Mouse (Mus musculus): ENCODE data around the gene Tdrd5. TPM values are rescaled to one million over a fixed set of nuclear protein-coding genes. Genes with fewer than 3 reads are reported as not detected.
"Not testable (repeated sequence)": the region's sequence is repeated elsewhere in the genome, so short reads cannot be mapped to it uniquely, and the experiment has no call there.

Gene Tdrd5
- total RNA-seq (2021) = under 1 TPM in 1 of 2 experiments, not detected in 1; 0.17 TPM
- long read RNA-seq, experiment 1 = 0 reads
- long read RNA-seq, experiment 2 = 0 reads

DNA sequence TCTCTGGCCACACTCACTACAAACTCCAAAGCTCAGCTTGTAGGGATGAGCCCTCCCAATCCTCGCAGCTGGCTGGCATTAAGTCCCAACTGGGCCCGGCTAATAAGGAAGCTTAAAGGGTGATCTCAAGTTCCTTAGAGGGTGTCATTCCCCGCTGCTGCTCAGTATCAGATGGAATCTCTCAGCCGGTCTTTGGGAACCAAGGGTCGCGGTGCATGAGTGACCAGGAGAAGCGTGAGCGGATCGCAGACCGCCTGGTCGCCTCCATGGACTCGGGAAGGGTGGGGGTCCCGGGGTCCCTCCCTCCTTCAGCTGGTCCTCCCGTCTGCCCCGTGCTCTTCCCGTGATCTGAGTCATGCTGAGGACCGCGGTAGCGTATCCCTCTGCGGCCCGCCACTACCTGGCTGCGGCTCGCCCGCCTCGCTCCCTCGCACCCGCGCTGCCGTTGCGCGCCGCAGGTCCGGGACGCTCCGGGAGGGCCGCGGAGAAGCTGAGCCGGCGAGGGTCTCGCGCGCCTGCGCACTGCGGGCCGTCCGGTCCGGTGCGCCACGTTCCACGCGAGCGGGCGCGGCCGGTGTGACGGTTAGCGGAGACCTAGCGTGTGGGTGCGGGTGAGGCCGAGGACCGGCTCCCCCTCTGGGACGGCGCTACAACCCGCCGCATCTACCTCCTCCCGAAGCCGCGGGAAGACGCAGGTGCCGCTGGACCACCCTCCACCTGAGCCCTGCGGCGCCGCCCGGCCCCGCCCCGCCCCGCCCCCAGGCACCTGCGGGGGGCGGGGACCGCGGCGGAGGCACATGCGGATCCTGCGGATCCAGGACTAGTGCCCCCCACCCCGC, at the start of gene Tdrd5:
Gene Tdrd5 (minus strand): TSS at position 754 of the 839 bp plus-strand sequence.
- peak in 1 of 2 experiments; percentile 11 for DNase-seq (ENCODE audit: low spot score in 2 of 2)

DNA sequence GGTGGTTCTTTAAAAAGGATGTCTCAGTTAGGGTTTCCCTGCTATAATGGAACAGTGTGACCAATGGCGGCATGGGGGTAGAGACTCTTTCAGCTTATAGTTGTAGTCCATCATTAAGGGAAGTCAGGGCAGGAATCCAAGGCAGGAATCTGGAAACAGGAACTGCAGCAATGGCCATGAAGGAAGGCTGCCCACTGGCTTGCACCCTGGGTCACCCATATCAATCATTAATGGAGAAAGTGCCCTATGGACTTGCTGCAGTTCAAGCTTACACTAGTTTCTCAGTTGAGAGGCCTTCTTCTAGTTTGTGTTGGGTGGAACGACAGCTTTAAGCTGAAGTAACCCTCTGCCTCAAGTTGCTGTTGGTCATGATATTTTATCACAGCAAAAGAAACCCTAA, 49.0 kb upstream of the Tdrd5 start:
- no peak for DNase-seq (ENCODE audit: low spot score in 2 of 2)

DNA sequence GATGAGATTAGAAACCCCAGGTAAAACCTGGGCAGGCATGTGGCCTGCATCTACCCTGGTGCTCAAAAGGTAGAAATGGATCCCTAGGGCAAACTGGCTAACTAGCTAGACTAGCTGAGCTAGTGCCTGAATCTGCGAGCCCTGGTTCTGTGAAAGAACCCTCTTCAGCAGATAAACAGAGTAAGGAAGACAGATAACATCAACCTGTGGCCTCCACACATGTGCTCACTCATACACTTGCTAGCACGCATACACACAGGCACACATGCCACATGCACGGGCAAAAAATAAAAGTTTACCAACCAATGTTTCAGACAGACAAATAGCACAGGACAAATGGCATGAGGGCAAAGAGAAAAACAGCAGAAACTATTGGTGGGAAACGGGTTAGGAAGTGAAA, 47.0 kb upstream of the Tdrd5 start:
- no peak for DNase-seq (ENCODE audit: low spot score in 2 of 2)

DNA sequence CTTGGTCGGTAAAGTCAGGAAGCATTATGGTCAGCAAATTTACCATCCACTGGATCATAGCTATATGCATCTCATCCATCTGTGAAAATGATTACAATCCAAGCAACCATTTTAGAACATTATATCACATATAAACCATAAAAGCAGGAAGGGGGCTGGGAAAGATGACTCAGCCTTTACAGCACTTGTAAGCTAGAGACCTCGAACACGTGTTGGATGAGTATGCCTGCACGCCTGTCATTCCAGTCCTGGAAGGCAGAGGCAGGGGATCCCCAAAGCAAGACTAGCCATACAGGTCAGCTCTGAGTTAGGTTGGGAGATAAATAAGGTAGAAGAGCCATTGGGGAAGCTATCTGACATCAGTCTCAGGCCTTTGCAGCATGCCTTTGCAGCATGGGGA, 45.6 kb upstream of the Tdrd5 start:
- DNase-seq (ENCODE audit: low spot score in 2 of 2) = no peak

DNA sequence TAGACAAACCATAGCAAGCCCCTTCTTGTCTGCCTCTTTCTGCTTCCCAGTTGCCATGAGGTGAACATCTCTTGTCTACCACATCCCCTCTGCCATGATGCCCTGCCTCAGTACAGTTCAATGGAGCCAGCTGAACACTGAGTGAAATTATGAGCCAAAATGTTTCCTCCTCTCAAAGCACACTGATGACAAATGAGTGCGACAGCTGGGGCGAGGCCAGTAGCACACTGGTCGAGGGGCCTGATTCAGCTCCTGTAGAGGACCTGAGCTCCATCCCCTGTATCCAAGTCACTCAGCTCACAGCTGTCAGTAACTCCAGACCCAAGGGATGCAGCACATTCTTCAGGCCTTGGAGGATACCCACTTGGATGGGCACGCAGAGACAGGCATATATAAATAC, 42.2 kb upstream of the Tdrd5 start:
- no peak for DNase-seq (ENCODE audit: low spot score in 2 of 2)

DNA sequence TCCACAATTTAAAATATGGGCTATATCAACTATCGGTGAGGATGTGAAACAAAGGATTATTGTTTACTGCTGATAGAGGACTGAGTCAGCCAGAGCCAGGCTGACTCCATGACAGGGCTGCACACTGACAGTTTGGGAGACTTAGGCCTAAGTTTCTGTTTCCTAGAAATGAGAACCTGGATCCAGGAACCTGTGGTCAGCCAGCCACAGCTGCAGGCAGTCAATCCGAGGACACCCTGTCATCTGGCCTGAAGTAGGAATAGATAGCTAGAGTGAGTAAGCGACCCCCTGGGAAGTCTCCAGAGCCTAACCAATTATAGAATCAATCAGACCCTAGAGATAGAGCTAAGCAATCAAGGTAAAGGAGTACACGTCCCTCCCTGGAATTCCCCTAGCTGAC, 41.0 kb upstream of the Tdrd5 start:
- DNase-seq (ENCODE audit: low spot score in 2 of 2) = no peak

DNA sequence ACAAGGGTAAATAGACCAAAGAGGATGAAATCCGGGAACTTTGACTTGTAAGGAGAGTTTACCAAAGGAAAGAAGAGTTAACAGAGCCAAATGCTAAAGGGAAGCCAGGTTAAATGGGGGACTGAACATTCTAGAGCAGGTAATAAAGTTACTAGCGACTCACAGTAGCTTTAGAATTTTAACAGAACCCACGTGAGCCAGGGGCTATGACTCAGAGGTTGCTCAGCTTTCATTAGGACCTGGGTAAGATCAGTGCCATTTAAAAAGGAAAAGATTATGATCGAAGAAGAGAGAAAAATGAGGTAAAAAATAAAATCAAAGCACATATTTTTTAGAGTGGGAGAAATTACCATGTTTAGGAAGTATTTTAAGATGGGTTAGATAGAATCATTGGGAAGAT, 37.4 kb upstream of the Tdrd5 start:
- no peak for DNase-seq (ENCODE audit: low spot score in 2 of 2)

DNA sequence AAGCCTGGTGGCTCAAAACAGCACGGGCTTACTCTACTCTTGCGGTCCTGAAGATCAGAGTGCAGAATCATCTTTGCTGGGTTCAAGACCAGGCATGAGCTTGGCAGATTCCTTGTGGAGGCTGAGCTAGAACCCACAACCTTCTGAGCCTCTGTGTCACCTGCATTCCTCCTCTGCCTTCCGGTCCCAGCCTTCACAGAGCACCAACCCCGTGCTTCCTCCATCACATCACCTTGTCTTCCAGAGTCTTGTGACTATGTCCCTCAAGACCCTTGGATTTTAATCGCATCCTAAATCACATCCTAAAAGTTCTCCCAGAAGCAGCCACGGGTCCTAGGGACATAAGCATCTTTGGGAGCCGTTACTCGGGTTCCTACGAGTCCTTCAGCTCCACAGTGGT, 19.7 kb upstream of the Tdrd5 start:
- no peak for DNase-seq (ENCODE audit: low spot score in 2 of 2)

DNA sequence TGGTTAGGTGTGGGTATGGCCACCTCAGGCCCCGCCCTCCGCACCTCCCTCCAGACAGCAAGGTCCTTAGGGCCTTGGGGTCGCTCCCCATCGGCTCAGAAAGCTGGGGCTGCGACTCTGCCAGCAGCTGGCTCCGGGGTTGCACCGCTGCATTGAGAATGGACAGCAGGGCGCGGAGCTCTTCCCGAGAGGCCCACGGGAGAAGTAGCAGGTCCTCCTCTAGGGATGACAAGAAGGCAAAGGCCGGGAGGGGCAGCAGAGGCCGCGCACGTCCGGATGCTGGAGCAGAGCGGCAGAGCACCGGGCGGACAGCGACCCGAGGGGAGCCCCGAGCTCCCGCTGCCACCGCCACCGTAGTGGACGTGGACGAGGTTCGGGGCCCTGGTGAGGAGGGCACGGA, 7.2 kb upstream of the Tdrd5 start, which contains the start of gene Nphs2:
Gene Nphs2 (plus strand): TSS at position 98 of the 400 bp plus-strand sequence.
- no peak for DNase-seq (ENCODE audit: low spot score in 2 of 2)

DNA sequence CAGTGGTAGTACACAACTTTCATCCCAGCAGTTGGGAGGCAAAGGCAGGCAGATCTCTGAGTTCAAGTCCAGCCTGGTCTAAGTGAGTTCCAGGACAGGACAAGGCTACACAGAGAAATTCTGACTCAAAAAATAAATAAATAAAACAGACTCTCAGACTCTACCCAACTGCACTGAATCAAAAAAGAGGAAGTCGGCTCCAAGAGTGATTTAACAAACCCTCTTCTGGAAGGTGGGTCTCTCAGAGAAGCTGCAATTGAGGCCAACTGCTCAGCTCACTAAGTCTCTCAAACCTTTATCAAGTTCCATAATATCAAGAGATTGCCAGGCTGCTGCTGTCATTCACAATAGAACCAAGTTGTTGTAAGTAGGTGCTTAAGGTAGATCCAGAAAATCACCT, 5.1 kb upstream of the Tdrd5 start:
- no peak for DNase-seq (ENCODE audit: low spot score in 2 of 2)

DNA sequence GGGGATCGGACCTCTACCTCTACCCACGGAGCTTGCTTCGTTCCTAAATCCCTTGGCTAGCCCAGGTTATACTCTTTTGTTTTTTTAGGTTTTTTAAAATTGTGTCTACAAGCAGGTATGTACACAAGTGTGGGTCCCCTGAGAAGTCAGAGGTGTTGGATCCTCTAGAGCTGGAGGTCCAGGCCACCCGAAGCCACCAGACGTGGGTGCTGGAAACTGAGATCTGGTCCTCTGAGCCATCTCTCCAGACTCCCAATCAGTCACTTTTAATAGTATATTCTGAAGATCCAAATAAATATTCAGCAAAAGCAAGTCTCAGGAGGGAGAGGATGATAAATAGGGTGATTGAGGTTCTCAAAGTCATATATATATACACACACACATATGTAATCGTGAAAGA, 13.4 kb downstream of the Tdrd5 start:
- DNase-seq (ENCODE audit: low spot score in 2 of 2) = no peak

DNA sequence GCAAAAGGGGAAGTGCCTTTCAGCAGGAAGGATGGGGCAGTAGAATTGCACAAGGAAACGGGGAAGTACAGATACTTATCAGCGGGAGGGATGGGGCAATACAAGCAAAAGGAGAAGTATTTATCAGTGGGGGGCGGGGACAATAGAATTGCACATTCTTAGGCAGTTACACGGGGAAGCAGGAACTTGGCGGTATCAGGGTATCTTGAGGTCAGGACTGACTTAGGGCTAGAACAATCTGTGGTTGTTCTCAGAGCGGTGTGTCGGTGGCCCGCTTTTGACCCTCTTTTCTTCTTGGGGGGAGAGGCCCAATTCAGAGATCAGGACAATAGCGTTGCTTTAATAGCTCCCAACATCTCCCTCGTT, 14.3 kb downstream of the Tdrd5 start:
- DNase-seq (ENCODE audit: low spot score in 2 of 2) = not testable (repeated sequence)

DNA sequence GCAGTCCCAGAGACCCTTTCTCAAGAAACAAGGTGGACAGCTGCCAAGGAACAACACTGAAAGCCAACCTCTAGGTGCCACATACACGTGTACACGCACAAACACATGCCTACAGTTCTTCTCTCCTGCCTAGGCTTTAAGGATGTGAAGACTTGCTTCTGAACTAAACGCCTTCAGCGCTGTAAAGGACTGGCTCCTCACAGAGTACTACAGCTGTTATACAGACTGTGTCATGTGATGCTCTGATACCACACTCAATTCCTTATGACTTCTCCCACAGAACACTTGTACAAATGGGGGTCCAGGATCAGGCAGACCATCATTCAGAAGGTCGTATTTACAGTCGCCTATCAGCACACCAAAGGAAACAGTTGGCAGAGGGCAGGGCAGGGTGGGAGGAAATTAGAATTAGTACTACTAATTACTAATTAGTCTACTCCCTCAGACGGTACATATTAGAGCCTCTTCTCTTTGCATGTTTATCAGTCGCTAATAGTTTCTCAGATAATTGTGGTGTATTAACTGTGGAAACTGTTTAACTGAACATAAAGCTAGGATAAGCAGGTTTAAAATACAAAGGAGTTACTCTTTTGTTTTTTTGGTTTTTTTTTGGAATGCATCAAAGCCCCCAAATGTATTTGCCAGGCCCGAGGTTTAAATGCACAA, 14.8 kb downstream of the Tdrd5 start:
- DNase-seq (ENCODE audit: low spot score in 2 of 2) = no peak

DNA sequence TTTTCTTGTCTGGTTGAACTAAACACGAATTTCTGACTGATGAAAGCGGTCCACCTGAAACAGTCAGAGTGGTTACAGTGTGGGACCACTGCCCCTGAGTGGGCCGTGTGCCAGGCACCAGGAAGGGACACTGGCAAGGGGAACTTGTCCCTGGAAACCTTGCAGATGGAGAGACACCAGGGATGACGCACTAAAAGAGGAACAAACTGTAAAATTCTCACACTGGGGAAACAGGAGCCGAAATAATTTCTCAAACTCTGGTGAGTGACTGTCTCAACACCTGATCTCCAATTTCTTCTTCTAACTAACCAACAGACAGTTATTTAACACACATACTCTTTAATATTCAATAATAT, 17.9 kb downstream of the Tdrd5 start:
- DNase-seq (ENCODE audit: low spot score in 2 of 2) = no peak

DNA sequence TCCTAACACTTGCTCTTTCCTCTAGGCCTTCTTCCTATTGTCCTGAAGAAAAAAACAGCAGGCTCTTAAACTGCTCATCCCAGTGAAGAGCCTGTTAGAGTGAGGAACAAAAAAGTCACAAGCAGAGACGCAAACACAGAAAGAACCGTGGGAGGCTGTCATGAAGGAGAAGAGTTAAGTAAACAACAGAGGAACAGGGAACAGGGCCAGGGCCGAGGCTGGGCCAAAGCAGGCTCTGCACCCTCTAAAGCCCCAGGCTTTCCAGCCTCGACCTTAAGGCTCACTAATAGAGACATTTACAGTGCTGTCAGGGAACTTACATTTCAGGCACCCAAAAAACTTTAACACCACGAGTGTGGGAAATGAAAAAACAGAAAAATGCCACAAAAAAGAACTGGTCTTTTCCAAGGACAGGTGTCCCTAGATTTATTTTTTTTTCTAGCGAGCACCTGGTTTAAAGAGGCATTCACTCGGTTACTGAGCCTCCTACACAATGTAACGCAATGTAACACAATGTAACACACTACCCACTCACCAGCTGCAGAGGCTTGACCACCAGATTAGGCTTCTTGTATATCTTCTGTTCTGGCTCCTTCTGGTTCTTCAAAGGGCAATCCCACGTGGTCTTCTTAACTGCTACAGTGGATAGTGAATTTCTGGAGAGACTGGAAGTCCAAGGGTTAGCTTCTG, 18.5 kb downstream of the Tdrd5 start:
- no peak for DNase-seq (ENCODE audit: low spot score in 2 of 2)

DNA sequence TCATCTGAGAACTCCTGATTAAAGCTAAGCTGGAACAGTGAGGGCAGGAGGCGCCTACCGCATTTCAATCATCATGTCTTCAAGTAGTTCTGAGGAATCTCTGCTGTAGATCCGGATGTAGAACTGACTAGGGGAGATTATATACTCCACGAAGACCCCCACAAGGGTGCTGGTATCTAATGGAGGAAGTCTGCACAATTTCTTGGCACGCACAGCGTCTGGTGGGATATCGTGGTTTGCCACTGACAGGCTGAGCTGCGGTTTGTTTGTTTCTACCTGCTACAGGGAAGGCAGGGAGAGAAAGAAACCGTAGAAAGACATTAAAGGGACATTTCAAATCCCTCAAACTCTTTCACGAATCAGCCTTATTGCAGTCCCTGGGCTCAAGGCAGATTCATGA, 19.3 kb downstream of the Tdrd5 start:
- no peak for DNase-seq (ENCODE audit: low spot score in 2 of 2)

DNA sequence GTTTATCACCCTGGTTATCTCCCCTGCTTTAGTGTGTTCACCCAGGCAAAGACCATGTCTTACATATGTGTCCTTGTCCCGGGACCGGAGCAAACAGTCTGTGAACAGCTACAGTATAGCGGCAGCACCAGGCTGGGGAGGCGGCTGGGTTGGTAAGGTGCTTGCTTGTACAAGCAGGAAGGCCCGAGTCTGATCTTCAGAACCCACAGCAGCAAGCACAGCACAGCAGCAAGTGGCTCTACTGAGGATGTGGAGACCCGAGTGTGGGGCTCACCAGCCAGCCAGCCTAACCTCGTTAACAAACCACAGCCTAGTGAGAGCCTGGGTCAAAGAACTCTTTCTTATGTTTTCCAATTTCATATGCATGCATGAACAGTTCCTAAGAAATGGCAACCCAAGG, 23.3 kb downstream of the Tdrd5 start:
- DNase-seq (ENCODE audit: low spot score in 2 of 2) = no peak

DNA sequence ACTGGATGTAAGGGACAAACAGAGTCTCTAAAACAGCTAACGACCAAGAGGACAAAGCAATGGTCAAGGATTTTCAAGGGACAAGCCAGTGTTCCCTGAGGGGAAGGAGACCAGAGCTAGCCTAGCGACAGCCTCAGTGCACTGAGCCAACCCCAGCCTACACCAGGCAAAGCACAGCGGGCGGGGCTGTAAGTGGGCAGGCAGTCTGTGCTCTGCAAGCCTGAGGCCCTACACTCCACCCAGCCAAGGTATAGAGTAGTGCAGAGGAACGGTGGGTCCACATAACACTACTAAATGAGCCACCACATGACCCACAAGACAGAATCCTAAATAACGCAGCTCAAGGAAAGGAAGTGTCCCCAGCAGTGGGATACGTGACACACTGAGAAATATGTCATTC, 29.8 kb downstream of the Tdrd5 start:
- no peak for DNase-seq (ENCODE audit: low spot score in 2 of 2)

DNA sequence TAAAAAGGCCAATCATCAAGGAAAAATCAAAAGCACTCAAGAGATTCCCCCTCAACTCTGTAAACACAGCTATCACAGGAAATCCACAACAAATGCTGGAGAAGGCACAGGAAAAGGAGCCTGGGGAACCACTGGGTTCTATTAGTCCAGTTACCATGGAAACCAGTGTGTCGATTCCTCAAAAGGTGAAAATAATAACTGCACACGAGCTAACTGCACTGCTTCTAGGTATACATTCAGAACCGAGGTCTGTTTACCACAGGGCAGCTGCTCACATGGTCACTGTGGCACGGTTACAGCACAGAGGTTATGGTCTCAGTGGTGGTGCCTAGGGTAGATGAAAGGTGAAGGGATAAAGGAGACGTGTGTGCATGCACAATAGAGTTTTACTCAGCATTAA, 31.8 kb downstream of the Tdrd5 start:
- no peak for DNase-seq (ENCODE audit: low spot score in 2 of 2)

DNA sequence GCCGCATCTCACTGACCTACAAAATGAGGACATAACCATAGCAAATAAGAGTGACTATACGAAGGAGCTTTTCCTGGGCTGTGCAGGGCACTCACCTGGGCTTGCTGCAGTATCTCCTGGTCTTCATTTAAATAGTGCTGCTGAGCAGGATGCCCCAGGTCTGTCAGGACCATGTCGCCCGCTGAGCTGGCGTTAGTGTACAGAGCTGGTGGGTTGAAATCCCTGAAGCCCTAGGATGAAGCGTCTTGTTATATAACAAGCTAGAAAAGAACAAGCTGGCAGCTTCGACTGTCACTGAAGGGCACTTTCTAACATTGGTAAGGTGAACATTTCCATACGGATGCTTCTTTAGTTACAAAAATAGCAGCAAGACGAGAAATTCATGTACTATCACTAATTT, 33.0 kb downstream of the Tdrd5 start:
- no peak for DNase-seq (ENCODE audit: low spot score in 2 of 2)

DNA sequence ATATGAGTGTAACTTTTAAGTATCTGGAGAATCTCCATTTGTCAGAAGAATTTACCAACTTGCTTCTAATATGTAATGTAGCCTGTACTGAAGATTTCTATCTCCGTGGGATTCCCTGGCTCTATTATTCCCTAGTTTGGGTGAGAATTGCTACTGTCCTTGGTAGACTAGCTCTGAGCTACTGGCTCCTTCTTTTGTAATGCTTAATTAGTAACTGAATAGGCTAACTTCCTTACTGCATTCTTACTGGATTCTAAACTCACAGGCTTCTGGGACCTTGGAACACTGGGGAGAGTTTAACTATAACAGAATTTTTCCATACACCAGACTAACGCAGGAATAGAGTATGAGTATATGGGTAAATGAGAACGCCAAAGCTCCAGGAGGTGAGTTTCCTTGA, 34.9 kb downstream of the Tdrd5 start:
- not testable (repeated sequence) for DNase-seq (ENCODE audit: low spot score in 2 of 2)

DNA sequence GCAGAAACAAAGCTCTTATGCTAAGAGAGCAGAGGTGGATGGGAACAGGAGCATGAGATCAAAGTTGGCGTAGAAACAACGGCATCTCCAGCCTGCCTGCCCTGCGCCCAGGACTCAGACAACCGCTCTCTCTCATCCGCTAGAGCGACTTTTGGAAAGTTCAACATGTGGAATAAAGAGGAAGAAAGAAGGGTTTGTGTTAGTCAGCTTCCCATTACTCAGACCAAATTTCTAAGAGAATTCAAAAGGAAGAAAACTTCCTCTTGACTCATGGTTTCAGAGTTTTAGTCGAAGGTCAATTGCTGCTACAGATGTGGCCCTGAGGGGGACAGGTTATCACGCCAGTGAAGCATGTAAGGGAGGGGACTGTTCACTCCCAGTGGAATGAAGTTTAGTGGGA, 39.5 kb downstream of the Tdrd5 start:
- no peak for DNase-seq (ENCODE audit: low spot score in 2 of 2)

All from gastrocnemius, postnatal 4 days (tissue).